Mouse (Mus musculus): Measurements from ENCODE around the gene Zfp385c. TPM values are rescaled to one million over a fixed set of nuclear protein-coding genes. Genes with fewer than 3 reads are reported as not detected.

The Zfp385c gene
- 0.15 and 0.22 TPM in 2 replicates for polyA plus RNA-seq (2015; fragmentation: Nextera tagmentation; extraction: Ambion mirVana)

GRCm38 (mm10) chr11:100692164-100692616 lies at the start of gene Zfp385c:
Gene Zfp385c (minus strand): TSS chr11:100692455.

GRCm38 (mm10) chr11:100738066-100738604 lies 45.9 kb upstream of the Zfp385c start, which contains the start of gene Rab5c:
Gene Rab5c (minus strand): TSS chr11:100738215.

GRCm38 (mm10) chr11:100713735-100714533 lies 21.7 kb upstream of the Zfp385c start, which contains the start of gene Hspb9:
Gene Hspb9 (plus strand): TSS chr11:100713850.

DNA sequence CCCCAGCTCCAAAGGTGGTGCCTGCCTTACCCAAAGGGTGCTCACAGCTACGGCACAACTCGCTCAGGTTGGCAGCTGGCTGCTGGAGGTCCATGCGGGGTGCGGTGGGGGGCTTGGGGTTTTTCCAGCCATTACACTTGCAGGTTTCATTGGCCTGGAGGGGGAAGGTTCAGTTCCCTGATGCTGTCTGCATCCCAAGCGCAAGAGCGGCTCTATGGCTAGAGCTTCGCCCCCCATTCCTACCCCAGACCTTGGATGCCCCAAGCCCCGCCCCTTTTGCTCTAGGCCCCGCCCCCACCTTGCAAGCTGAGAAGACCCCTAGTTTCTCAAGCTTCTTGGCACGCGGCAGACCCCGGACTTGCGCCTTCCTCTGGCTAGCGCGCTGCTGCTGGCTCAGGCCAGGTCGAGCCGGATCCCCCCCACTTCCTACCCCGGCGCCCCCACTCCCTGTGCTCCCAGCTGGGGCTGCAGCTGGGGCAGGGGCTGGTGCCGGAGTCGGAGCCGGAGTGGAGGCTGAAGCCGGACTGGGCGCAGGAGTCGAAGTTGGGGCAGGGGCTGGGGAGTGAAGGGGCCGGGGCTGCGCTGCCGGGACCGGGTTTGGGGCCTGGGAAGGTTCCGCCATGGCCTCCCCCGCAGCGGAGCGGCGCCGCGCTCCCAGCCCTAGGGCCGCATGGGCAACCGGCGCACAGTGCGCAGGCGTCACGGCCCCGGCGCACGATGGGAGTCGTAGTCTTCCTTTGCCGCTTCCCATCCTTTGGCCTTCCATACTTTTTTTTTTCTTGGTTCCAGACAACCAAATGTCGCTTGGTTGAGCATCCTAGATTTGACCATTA lies 19.7 kb upstream of the Zfp385c start, which contains the start of gene Kat2a:
Gene Kat2a (minus strand): TSS at position 683 of the 833 bp plus-strand sequence.

DNA sequence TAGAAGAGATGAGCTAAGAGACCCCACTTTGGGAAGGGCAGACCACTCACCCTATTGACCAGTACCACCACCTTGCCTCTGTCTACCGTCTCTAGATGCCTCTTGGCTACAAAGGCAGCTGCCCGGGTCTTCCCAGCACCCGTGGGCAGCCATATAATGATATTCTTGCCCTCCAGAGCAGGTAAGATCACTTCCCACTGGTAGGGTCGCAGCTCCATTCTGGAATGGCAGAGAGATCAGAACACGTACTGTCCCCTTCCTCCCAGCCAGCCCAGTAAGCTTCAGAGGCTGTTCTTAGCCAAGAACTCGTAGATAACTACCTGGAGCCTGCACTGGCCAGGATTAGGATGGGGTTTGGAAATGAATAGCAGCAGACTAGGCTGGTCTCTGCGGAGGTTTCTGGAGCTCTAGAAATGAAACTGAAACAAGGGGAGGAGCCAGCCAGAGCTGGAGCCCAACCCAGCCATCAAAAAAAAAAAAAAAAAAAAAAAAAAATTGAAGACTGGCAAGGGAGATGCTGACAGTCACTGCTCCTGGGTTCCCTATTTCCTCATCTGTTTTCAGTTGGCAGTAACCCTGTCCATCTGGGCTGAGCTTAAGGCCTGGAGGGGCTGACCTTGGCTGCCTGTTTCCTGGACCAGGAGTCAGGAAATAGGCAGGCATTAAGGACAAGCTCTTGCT lies 11.7 kb upstream of the Zfp385c start, which contains the start of gene Dhx58:
Gene Dhx58 (minus strand): TSS at position 421 of the 681 bp plus-strand sequence.

DNA sequence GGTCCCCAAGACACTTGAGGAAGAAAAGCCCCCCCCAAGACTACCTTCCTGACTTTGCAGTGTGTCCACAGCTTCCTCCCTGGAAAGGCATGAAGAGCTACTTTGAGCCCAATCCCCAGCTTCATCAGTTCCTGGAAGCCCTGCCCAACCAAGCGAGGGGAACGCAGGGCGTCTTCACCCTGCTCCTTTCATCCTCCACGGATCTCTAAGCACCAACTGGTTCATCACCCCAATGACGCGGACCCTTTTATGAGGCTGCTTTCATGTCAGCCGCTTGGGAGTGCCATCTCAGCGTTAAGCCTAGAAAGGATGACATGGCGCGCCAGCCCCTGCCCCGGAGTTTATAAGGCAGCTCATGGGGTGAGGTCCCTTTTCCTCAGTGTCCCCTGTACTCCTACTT lies 72.3 kb downstream of the Zfp385c start, which contains the start of gene Dnajc7:
Gene Dnajc7 (minus strand): TSS at position 187 of the 400 bp plus-strand sequence.

DNA sequence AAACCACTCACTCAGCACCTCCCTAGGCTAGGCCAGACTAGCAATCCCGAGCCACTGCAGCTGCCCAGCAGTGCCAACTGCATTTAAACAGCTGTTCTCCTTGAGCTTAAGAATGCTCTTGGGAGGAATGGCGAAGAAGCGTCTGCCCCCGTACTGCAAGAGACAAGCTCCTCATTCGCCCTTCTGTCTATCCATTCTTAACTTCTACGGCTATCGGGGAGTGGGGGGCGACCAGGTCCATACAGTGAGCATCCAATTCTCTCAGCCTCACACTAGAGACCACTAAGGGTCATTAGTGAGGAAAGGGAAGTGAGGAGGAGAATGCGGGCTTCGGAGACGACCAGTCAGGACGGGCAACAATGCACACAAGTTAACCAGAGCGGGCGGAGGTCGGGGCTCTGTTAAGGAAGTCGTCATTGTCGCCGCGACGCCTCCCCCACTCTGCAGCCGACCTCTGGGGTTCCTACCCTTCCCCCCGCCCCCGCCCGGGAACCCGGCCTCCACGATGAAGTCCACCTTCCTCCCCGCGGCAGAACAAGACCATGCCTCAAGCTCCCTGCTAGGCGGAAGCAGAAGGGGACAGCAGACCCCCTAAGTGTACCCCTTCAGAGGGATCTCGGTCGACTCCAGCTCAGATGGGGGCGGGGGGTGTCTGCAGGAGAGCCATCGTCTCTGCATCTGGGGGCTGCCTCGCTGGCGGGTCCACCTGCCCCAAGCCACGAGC lies 73.3 kb downstream of the Zfp385c start, which contains the start of gene Nkiras2:
Gene Nkiras2 (plus strand): TSS at position 484 of the 724 bp plus-strand sequence.

Other genes starting within 250 kb of the Zfp385c start
- gene Klhl11, start 219.7 kb downstream of the Zfp385c start, polyA plus RNA-seq (2015; fragmentation: Nextera tagmentation; extraction: Ambion mirVana): 1.9 and 2.7 TPM in 2 replicates
- 36.3 and 40.0 TPM in 2 replicates for gene Acly, start 164.5 kb downstream of the Zfp385c start, polyA plus RNA-seq (2015; fragmentation: Nextera tagmentation; extraction: Ambion mirVana)
- 0.22 TPM in 2 replicates for gene Ttc25, start 146.8 kb downstream of the Zfp385c start, polyA plus RNA-seq (2015; fragmentation: Nextera tagmentation; extraction: Ambion mirVana)
- gene Cnp, start 117.6 kb downstream of the Zfp385c start, polyA plus RNA-seq (2015; fragmentation: Nextera tagmentation; extraction: Ambion mirVana): 33.2 and 40.8 TPM in 2 replicates
- gene Nkiras2, start 73.2 kb downstream of the Zfp385c start, polyA plus RNA-seq (2015; fragmentation: Nextera tagmentation; extraction: Ambion mirVana): 22.4 and 25.7 TPM in 2 replicates
- 88.8 and 94.0 TPM in 2 replicates for gene Dnajc7, start 72.3 kb downstream of the Zfp385c start, polyA plus RNA-seq (2015; fragmentation: Nextera tagmentation; extraction: Ambion mirVana)
- 6.6 and 10.1 TPM in 2 replicates for gene Dhx58, start 11.8 kb upstream of the Zfp385c start, polyA plus RNA-seq (2015; fragmentation: Nextera tagmentation; extraction: Ambion mirVana)
- gene Kat2a, start 20.0 kb upstream of the Zfp385c start, polyA plus RNA-seq (2015; fragmentation: Nextera tagmentation; extraction: Ambion mirVana): 18.7 and 20.4 TPM in 2 replicates
- 0.35 and 0.42 TPM in 2 replicates for gene Hspb9, start 21.4 kb upstream of the Zfp385c start, polyA plus RNA-seq (2015; fragmentation: Nextera tagmentation; extraction: Ambion mirVana)
- gene Rab5c, start 45.8 kb upstream of the Zfp385c start, polyA plus RNA-seq (2015; fragmentation: Nextera tagmentation; extraction: Ambion mirVana): 22.0 and 24.2 TPM in 2 replicates
- gene Kcnh4, start 67.5 kb upstream of the Zfp385c start, polyA plus RNA-seq (2015; fragmentation: Nextera tagmentation; extraction: Ambion mirVana): 0.05 TPM in 2 replicates
- gene Hcrt, start 70.5 kb upstream of the Zfp385c start, polyA plus RNA-seq (2015; fragmentation: Nextera tagmentation; extraction: Ambion mirVana): not detected in 2 replicates
- gene Ghdc, start 78.5 kb upstream of the Zfp385c start, polyA plus RNA-seq (2015; fragmentation: Nextera tagmentation; extraction: Ambion mirVana): 2.0 and 3.3 TPM in 2 replicates
- 24.3 and 28.0 TPM in 2 replicates for gene Stat5b, start 158.3 kb upstream of the Zfp385c start, polyA plus RNA-seq (2015; fragmentation: Nextera tagmentation; extraction: Ambion mirVana)
- gene Stat5a, start 166.9 kb upstream of the Zfp385c start, polyA plus RNA-seq (2015; fragmentation: Nextera tagmentation; extraction: Ambion mirVana): 17.4 and 18.3 TPM in 2 replicates
- 34.4 and 39.7 TPM in 2 replicates for gene Stat3, start 247.1 kb upstream of the Zfp385c start, polyA plus RNA-seq (2015; fragmentation: Nextera tagmentation; extraction: Ambion mirVana)

All from spleen, postnatal 0 days (tissue).